Mouse (Mus musculus): ENCODE measurements around the gene Cacna1i. TPM values are rescaled to one million over a fixed set of nuclear protein-coding genes. Genes with fewer than 3 reads are reported as not detected.

Cacna1i gene
- 0.02 TPM for polyA plus RNA-seq (2017; shearing (Covaris generic))

GRCm38 (mm10) chr15:80286851-80287415, at the start of gene Cacna1i:
Gene Cacna1i (plus strand): TSS chr15:80287238.

GRCm38 (mm10) chr15:80254847-80255645, 32.0 kb upstream of the Cacna1i start, which contains the start of gene Atf4:
Gene Atf4 (plus strand): TSS chr15:80255184.

GRCm38 (mm10) chr15:80263610-80264575, 23.1 kb upstream of the Cacna1i start, which contains the start of gene Rps19bp1:
Gene Rps19bp1 (minus strand): TSS chr15:80264315.

Other genes starting within 250 kb of the Cacna1i start
- gene Syngr1, start 195.9 kb upstream of the Cacna1i start, polyA plus RNA-seq (2017; shearing (Covaris generic)) = 0.32 TPM
- 2,051 TPM for gene Rpl3, start 195.4 kb upstream of the Cacna1i start, polyA plus RNA-seq (2017; shearing (Covaris generic))
- gene Tab1, start 154.1 kb upstream of the Cacna1i start, polyA plus RNA-seq (2017; shearing (Covaris generic)) = 27.7 TPM
- gene Mgat3, start 113.5 kb upstream of the Cacna1i start, polyA plus RNA-seq (2017; shearing (Covaris generic)) = not detected
- gene Mief1, start 53.2 kb upstream of the Cacna1i start, polyA plus RNA-seq (2017; shearing (Covaris generic)) = 36.4 TPM
- not detected for gene AC140267.1, start 51.4 kb upstream of the Cacna1i start, polyA plus RNA-seq (2017; shearing (Covaris generic))
- 127 TPM for gene Atf4, start 32.1 kb upstream of the Cacna1i start, polyA plus RNA-seq (2017; shearing (Covaris generic))
- 23.2 TPM for gene Rps19bp1, start 22.9 kb upstream of the Cacna1i start, polyA plus RNA-seq (2017; shearing (Covaris generic))

Data from CD4-positive, CD25-positive, alpha-beta regulatory T cell, adult 9 weeks (primary cell).